Mouse (Mus musculus): ENCODE data around the gene Cldn11.

The Cldn11 gene

DNA sequence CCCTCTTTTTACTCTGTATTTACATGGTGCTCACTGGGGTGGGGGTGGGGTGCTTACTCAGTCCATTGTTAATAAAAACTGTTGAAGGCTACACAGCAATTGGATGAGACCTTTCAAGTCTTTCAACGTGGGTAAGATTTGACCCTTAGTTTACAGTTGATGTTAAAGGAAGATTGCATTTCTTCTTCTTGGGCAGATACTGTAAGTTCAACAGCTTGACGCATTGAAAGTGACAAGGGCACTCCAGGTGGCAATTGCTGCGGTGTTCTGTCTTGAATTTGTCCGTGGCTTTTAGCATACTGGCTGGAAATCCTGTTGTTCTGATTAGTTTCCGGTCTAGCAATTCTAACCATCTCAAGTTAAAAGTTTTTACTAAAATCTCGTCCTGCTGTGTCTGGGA, 11.6 kb downstream of the Cldn11 start:
- no peak for DNase-seq

- no peak for DNase-seq
Observed at GRCm38 (mm10) chr3:31162860-31163259, 13.1 kb downstream of the Cldn11 start.

- no peak for DNase-seq
Observed at GRCm38 (mm10) chr3:31165803-31166202, 16.1 kb downstream of the Cldn11 start.

GRCm38 (mm10) chr3:31166365-31166871, 16.7 kb downstream of the Cldn11 start:
- no peak for DNase-seq

GRCm38 (mm10) chr3:31190342-31190741, 40.6 kb downstream of the Cldn11 start:
- DNase-seq, result no peak

GRCm38 (mm10) chr3:31191402-31191801, 41.7 kb downstream of the Cldn11 start:
- DNase-seq, result no peak

- DNase-seq, result no peak
Observed at GRCm38 (mm10) chr3:31199162-31199877, 49.6 kb downstream of the Cldn11 start.

DNA sequence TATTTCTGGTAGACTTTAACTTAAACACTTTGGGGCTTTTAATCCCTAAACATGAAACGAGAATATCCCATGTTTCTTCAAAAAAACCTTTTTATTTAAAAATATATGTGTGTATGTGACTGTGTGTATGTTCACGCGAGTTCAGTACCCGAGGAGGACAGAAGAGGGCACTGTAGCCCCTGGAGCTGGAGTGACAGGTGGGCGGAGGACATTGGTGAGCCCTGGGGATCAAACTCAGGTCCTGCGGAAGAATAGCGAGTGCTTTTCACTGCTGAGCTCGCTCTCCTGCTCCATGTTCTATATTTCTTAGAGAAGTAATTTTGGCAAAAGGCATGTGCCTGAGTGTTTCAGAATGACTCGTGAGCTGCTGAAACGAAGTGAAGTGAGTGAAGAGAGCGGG, 54.2 kb downstream of the Cldn11 start:
- DNase-seq, result no peak

DNA sequence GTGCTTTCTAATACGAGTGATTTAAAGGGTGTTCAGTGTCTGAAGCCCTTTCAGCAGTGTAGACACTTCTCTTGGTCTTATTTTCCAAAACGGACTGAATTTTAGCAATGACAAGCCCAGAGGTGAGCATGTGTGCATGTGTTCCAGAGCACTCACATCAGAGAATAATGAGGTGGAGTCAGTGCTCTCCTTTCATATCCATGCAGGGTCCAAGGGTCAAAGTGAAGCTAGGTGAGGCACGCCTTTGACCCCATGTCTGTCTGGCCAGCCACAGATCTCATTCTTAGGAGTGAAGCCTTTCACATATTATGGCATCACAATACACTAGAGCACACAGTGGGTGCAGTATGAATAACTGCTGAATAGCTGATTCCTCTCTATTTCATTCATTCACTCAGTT, 55.4 kb downstream of the Cldn11 start:
- DNase-seq, result no peak

DNA sequence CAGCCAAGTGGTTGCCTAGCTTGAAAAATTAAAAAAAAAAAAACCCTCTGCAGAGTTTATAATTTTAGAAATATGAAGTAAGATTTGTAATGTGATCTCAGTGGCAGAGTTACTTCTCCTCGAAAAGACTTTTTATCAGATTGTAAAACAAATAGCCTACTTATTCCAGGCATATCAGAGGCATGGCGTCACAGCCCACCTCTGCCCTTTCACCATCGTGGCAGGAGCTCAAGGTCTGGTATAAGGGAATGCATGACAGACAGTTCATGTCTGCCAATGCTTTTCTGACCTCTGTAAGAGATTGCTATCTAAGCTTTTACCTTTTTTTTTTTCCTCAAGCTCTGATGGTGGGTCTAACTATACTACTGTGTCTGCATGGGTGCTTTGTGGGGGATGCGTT, 58.3 kb downstream of the Cldn11 start:
- no peak for DNase-seq

GRCm38 (mm10) chr3:31208458-31208994, 58.8 kb downstream of the Cldn11 start:
- no peak for DNase-seq

DNA sequence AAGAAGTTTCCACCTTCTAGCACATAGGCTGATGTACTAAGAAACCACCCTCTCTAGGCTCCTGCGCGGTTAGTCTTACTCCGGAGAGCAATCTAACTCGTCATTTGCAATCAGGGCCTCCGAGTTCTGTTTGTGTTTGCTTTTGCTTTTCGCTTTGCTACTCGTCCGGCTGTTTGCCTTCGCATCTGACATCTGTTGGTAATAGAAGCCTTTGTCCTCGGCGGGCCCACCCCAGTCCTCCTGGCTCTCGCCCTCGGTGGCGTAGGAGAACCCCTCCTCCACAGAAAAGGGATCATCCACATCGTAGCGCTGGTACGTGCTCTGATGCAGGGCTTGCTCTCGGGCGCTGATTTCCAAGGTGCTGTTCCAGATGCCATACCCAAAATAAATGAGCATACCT, 59.3 kb downstream of the Cldn11 start:
- no peak for DNase-seq

- DNase-seq, result no peak
Observed at GRCm38 (mm10) chr3:31212205-31213038, 62.7 kb downstream of the Cldn11 start.

GRCm38 (mm10) chr3:31213802-31214201, 64.1 kb downstream of the Cldn11 start:
- DNase-seq, result peak; percentile 56
